ENCODE assay signal across 10 mouse cellular contexts in genomic region chr11:54867903-54868434, GRCm38 (mm10). TPM values are rescaled to one million over a fixed set of nuclear protein-coding genes. Genes with fewer than 3 reads are reported as not detected.
A peak's percentile ranks its signal among the peaks of the same experiment; 100 is the strongest.
DNase-seq lines count a peak whose midpoint lies in the region; ATAC-seq and TF ChIP-seq lines count a peak whose summit lies in the region.
"Had no signal": no experiment of that assay in that cellular context is flagged by ENCODE, and none has a peak within 500 bp of the region (broad histone marks: within the 10 kb centered on the region; RNA-seq: fewer than 3 reads in every experiment).

No protein-coding gene starts in this region.

- H3K4me2 ChIP-seq in heart, embryonic 14.5 days (ENCODE audit: low read length): peak overlapping the region; percentile 63
- H3K4me2 ChIP-seq in hindbrain, embryonic 12.5 days (replicated peaks): peak overlapping the region; percentile 67

- no peaks in the 10 kb centered on the region for H3K9me3 ChIP-seq in heart, embryonic 14.5 days (ENCODE audit: control insufficient read depth, low read length)
- H3K9me3 ChIP-seq in G1E (replicated peaks): no peaks in the 10 kb centered on the region
- no peaks in the 10 kb centered on the region for H3K9me3 ChIP-seq in hindbrain, embryonic 12.5 days (replicated peaks)

- peaks cover 37% of the 10 kb centered on the region for H3K79me2 ChIP-seq in macrophage (ENCODE audit: inconsistent target)

- 0 out of 4 replicates have a peak overlapping the region, but pooled peaks of 1 of the 2 experiments have one; percentile 27 for H3K27ac ChIP-seq in heart, embryonic 14.5 days (replicated peaks in 1 of 2; ENCODE audit: control insufficient read depth in 1 of 2, insufficient read depth in 1 of 2, low read depth in 2 of 2, low read length in 2 of 2)
- H3K27ac ChIP-seq in hindbrain, embryonic 12.5 days: no peak overlapping the region
- 0 out of 2 replicates have a peak overlapping the region, but pooled peaks have one; percentile 70 for H3K27ac ChIP-seq in macrophage

- no peaks in the 10 kb centered on the region for H3K27me3 ChIP-seq in heart, embryonic 14.5 days (ENCODE audit: control insufficient read depth, insufficient read depth, low read length)
- H3K27me3 ChIP-seq in G1E (ENCODE audit: insufficient read depth, low read length): no peaks in the 10 kb centered on the region
- no peaks in the 10 kb centered on the region for H3K27me3 ChIP-seq in hindbrain, embryonic 12.5 days

- 86% methylated on average over 3 of the region's 3 CpGs for WGBS in heart, embryonic 14.5 days
- 88% methylated on average over 3 of the region's 3 CpGs for WGBS in hindbrain, embryonic 12.5 days
- 47% methylated on average over 3 of the region's 3 CpGs for WGBS in macrophage (ENCODE audit: missing documents)

- no peak for ATAC-seq in heart, embryonic 14.5 days (ENCODE audit: insufficient number of reproducible peaks, insufficient read depth, low FRiP score, low read depth)
- ATAC-seq in G1E (ENCODE audit: extremely low read depth, insufficient number of reproducible peaks, low FRiP score, poor library complexity, severe bottlenecking): no peak
- no peak for ATAC-seq in hindbrain, embryonic 12.5 days (ENCODE audit: low FRiP score)
- ATAC-seq in frontal cortex, adult (ENCODE audit: low TSS enrichment): no peak

- peak overlapping the region; percentile 95 for H3K9ac ChIP-seq in heart, embryonic 14.5 days (ENCODE audit: low read length)
- 0 out of 2 replicates have a peak overlapping the region, but pooled peaks have one; percentile 98 for H3K9ac ChIP-seq in hindbrain, embryonic 12.5 days

- no peak for TF ChIP-seq CTCF in G1E (IDR thresholded peaks at IDR 0.05; ENCODE audit: low read depth, low read length)

- intact Hi-C loops in heart, postnatal 25 days (cut with DNase I): no loop called here

- peaks cover 42% of the 10 kb centered on the region for H3K36me3 ChIP-seq in heart, embryonic 14.5 days (ENCODE audit: control insufficient read depth, insufficient read depth, low read length)
- H3K36me3 ChIP-seq in G1E (replicated peaks): peaks cover 49% of the 10 kb centered on the region
- peaks cover 37% of the 10 kb centered on the region for H3K36me3 ChIP-seq in hindbrain, embryonic 12.5 days
- peaks cover 28% of the 10 kb centered on the region for H3K36me3 ChIP-seq in macrophage (ENCODE audit: inconsistent target)

- H3K4me1 ChIP-seq in heart, embryonic 14.5 days (ENCODE audit: control insufficient read depth in 2 of 2, insufficient read depth in 2 of 2, low read length in 2 of 2): peaks cover 0 to 13% of the 10 kb centered on the region in 2 experiments; a peak in 2 of 4 replicates
- peaks cover 44% of the 10 kb centered on the region for H3K4me1 ChIP-seq in G1E (ENCODE audit: insufficient read depth, low read depth, low read length)
- peaks cover 26% of the 10 kb centered on the region for H3K4me1 ChIP-seq in hindbrain, embryonic 12.5 days

- no peak for DNase-seq in heart, postnatal 25 days (ENCODE audit: low spot score)
- no peak for DNase-seq in G1E (ENCODE audit: low spot score)
- DNase-seq in layer of hippocampus, adult 9-10 months (ENCODE audit: low spot score): no peak
- DNase-seq in urinary bladder, adult 2 months (ENCODE audit: low spot score): no peak
- DNase-seq: embryo, embryonic 11 days; lung, postnatal 4 days had no signal

- H3K4me3 ChIP-seq in heart, embryonic 14.5 days (ENCODE audit: control insufficient read depth in 1 of 2, insufficient read depth in 1 of 2, low read depth in 1 of 2, low read length in 2 of 2): peak overlapping the region in 1 of 2 experiments; percentile 88; a peak in 1 of 4 replicates
- H3K4me3 ChIP-seq in G1E (ENCODE audit: low read depth, low read length) (peak overlapping the region; percentile 13; the same call in 1 of the 2 replicates), macrophage (ENCODE audit: inconsistent target) (peak overlapping the region; percentile 66; the same call in 1 of the 2 replicates)
- peak overlapping the region; percentile 97 for H3K4me3 ChIP-seq in hindbrain, embryonic 12.5 days

RNA-seq across cellular contexts. Expression of gene Hint1, which starts 1.8 kb away (rescaled TPM):
- polyA plus RNA-seq in heart, embryonic 14.5 days (2014; fragmentation: Nextera tagmentation; extraction: Ambion mirVana): 705 and 753 TPM in 2 replicates
- 100 to 1,000 TPM; 290 to 301 TPM for total RNA-seq in heart, postnatal 25 days (2021)
- total RNA-seq in G1E (2014; fragmentation: Nextera tagmentation) (132 and 141 TPM in 2 replicates), G1E (2017) (406 and 564 TPM in 2 replicates)
- polyA plus RNA-seq in G1E (2012) (1,038 and 1,134 TPM in 2 replicates), macrophage (2018) (231 to 631 TPM (median 515 TPM) in 3 replicates)
- 642 and 656 TPM in 2 replicates for polyA plus RNA-seq in hindbrain, embryonic 12.5 days (2016; fragmentation: Nextera tagmentation; extraction: Ambion mirVana)
- 10 to 100 TPM in 23 of 26 experiments, 1 to 10 TPM in 3; 8.1 to 84.4 (median 24.2) TPM for total RNA-seq in macrophage (2018; cell fraction: chromatin; rRNA removed)
- 100 to 1,000 TPM; 354 to 532 (median 434) TPM for total RNA-seq in macrophage (2018; cell fraction: cytosol; rRNA removed)
- 100 to 1,000 TPM in 15 of 26 experiments, 10 to 100 TPM in 11; 45.3 to 183 (median 105) TPM for total RNA-seq in macrophage (2018; cell fraction: nucleus; rRNA removed)
- polyA plus RNA-seq in urinary bladder, adult 2 months (2012; rRNA removed): 453 and 489 TPM in 2 replicates

RNA-seq across cellular contexts. Expression of gene Lyrm7, which starts 7.3 kb away (rescaled TPM):
- polyA plus RNA-seq in heart, embryonic 14.5 days (2014; fragmentation: Nextera tagmentation; extraction: Ambion mirVana): 17.5 and 21.7 TPM in 2 replicates
- 10 to 100 TPM; 34.6 to 47.1 TPM for total RNA-seq in heart, postnatal 25 days (2021)
- total RNA-seq in G1E (2014; fragmentation: Nextera tagmentation) (8.3 and 9.9 TPM in 2 replicates), G1E (2017) (0.23 and 2.5 TPM in 2 replicates)
- polyA plus RNA-seq in G1E (2012) (0.21 and 0.51 TPM in 2 replicates), macrophage (2018) (0.29 to 3.3 TPM (median 1.0 TPM) in 3 replicates)
- 5.5 and 10.8 TPM in 2 replicates for polyA plus RNA-seq in hindbrain, embryonic 12.5 days (2016; fragmentation: Nextera tagmentation; extraction: Ambion mirVana)
- 1 to 10 TPM in 17 of 26 experiments, under 1 TPM in 4, not detected in 5; 0.52 to 7.9 (median 2.6) TPM for total RNA-seq in macrophage (2018; cell fraction: chromatin; rRNA removed)
- 1 to 10 TPM in 8 of 26 experiments, under 1 TPM in 18; 0.29 to 2.3 (median 0.84) TPM for total RNA-seq in macrophage (2018; cell fraction: cytosol; rRNA removed)
- 1 to 10 TPM in 14 of 26 experiments, under 1 TPM in 7, not detected in 5; 0.36 to 8.8 (median 1.4) TPM for total RNA-seq in macrophage (2018; cell fraction: nucleus; rRNA removed)
- 5.0 and 6.3 TPM in 2 replicates for polyA plus RNA-seq in urinary bladder, adult 2 months (2012; rRNA removed)

RNA-seq across cellular contexts. Expression of gene Gpx3, which starts 34.3 kb away (rescaled TPM):
- polyA plus RNA-seq in heart, embryonic 14.5 days (2014; fragmentation: Nextera tagmentation; extraction: Ambion mirVana): 1,228 and 1,448 TPM in 2 replicates
- total RNA-seq in heart, postnatal 25 days (2021): 100 to 1,000 TPM; 177 to 178 TPM
- not detected in 2 replicates for total RNA-seq in G1E (2014; fragmentation: Nextera tagmentation)
- not detected in 2 replicates for total RNA-seq in G1E (2017)
- not detected in 2 replicates for polyA plus RNA-seq in G1E (2012)
- 67.5 and 68.6 TPM in 2 replicates for polyA plus RNA-seq in hindbrain, embryonic 12.5 days (2016; fragmentation: Nextera tagmentation; extraction: Ambion mirVana)
- total RNA-seq in macrophage (2018; cell fraction: chromatin; rRNA removed): 1 to 10 TPM in 17 of 26 experiments, under 1 TPM in 3, not detected in 6; 0.59 to 10.0 (median 2.2) TPM
- total RNA-seq in macrophage (2018; cell fraction: cytosol; rRNA removed): 100 to 1,000 TPM in 16 of 26 experiments, 10 to 100 TPM in 10; 81.5 to 363 (median 177) TPM
- 100 to 1,000 TPM in 1 of 26 experiments, 10 to 100 TPM in 25; 22.4 to 113 (median 50.5) TPM for total RNA-seq in macrophage (2018; cell fraction: nucleus; rRNA removed)
- 191 to 766 TPM (median 446 TPM) in 3 replicates for polyA plus RNA-seq in macrophage (2018)
- polyA plus RNA-seq in urinary bladder, adult 2 months (2012; rRNA removed): 53.0 and 110 TPM in 2 replicates

Comparison
In these comparisons a context has a peak if more than half of its experiments do, and no peak if none do; other contexts are left out.
1. RNA of gene Gpx3, which starts 34.3 kb away (polyA plus RNA-seq): 1,228 to 1,448 TPM in heart, embryonic 14.5 days, 191 to 766 TPM in macrophage, 67.5 to 68.6 TPM in hindbrain, embryonic 12.5 days and 53.0 to 110 TPM in urinary bladder, adult 2 months; not detected in G1E; every median in the first group is over 10 times any median in the second.